ENCODE assay signal across 23 mouse cellular contexts in the genomic region with DNA sequence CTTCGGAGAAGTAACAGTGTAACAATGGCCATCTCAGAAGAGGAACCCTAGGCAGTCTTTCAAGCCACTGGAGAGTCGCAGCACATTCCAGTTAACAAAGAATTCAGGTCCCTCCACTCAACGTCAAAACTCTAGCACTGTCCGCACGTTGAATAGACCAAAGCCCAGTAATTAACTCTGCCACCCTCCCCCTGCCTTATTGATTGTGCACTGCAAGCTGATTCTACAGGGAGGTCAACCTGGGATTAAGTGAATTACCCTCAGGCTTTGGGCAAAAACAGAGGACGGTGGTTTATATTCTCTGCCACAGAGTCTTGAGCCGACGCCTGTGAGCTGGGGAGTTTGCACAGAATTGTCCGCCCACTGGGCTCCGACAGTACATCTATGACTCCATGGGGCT.
DNase-seq lines count a peak whose midpoint lies in the region; ATAC-seq and TF ChIP-seq lines count a peak whose summit lies in the region.
"Had no signal": no experiment of that assay in that cellular context is flagged by ENCODE, and none has a peak within 500 bp of the region (broad histone marks: within the 10 kb centered on the region; RNA-seq: fewer than 3 reads in every experiment).

No protein-coding gene starts in this region.

- no peak for ATAC-seq in forebrain, embryonic 15.5 days (replicated peaks)
- ATAC-seq in midbrain, embryonic 15.5 days (replicated peaks): no peak
- ATAC-seq: CD4-positive, CD25-positive, alpha-beta regulatory T cell, adult 4 months; hindbrain, postnatal 0 days; intestine, embryonic 16.5 days; liver, postnatal 0 days; lung, postnatal 0 days had no signal

- H3K36me3 ChIP-seq in forebrain, embryonic 10.5 days (replicated peaks): no peaks in the 10 kb centered on the region
- H3K36me3 ChIP-seq in forebrain, embryonic 15.5 days: no peaks in the 10 kb centered on the region
- no peaks in the 10 kb centered on the region for H3K36me3 ChIP-seq in midbrain, embryonic 10.5 days
- no peaks in the 10 kb centered on the region for H3K36me3 ChIP-seq in midbrain, embryonic 15.5 days (replicated peaks)
- H3K36me3 ChIP-seq: heart, embryonic 15.5 days; limb, embryonic 12.5 days; neural tube, embryonic 15.5 days had no signal

- H3K27ac ChIP-seq in forebrain, embryonic 10.5 days: no peak overlapping the region
- no peak overlapping the region for H3K27ac ChIP-seq in forebrain, embryonic 15.5 days (replicated peaks)
- H3K27ac ChIP-seq in midbrain, embryonic 10.5 days (replicated peaks): 0 out of 2 replicates have a peak overlapping the region, but pooled peaks have one; percentile 28
- H3K27ac ChIP-seq in midbrain, embryonic 15.5 days: no peak overlapping the region
- H3K27ac ChIP-seq: gastrocnemius, adult 2 months; heart, embryonic 15.5 days; hindbrain, postnatal 0 days; limb, embryonic 12.5 days; macrophage; neural tube, embryonic 15.5 days had no signal

- no peak overlapping the region for H3K4me3 ChIP-seq in forebrain, embryonic 10.5 days
- no peak overlapping the region for H3K4me3 ChIP-seq in forebrain, embryonic 15.5 days
- H3K4me3 ChIP-seq in midbrain, embryonic 10.5 days: no peak overlapping the region
- no peak overlapping the region for H3K4me3 ChIP-seq in midbrain, embryonic 15.5 days
- H3K4me3 ChIP-seq: gastrocnemius, adult 2 months; heart, embryonic 15.5 days; limb, embryonic 12.5 days; neural tube, embryonic 15.5 days had no signal

- H3K4me1 ChIP-seq in forebrain, embryonic 10.5 days: peaks cover 30% of the 10 kb centered on the region
- H3K4me1 ChIP-seq in forebrain, embryonic 15.5 days: 0 out of 2 replicates have a peak, but pooled peaks cover 6% of the 10 kb centered on the region
- H3K4me1 ChIP-seq in midbrain, embryonic 10.5 days: peaks cover 26% of the 10 kb centered on the region
- H3K4me1 ChIP-seq in midbrain, embryonic 15.5 days: no peaks in the 10 kb centered on the region
- H3K4me1 ChIP-seq: limb, embryonic 12.5 days had no signal

- WGBS in forebrain, embryonic 10.5 days: 16% methylated on average over 10 of the region's 10 CpGs
- WGBS in forebrain, embryonic 15.5 days: 9% methylated on average over 10 of the region's 10 CpGs
- WGBS in midbrain, embryonic 10.5 days: 32% methylated on average over 10 of the region's 10 CpGs
- WGBS in midbrain, embryonic 15.5 days: 21% methylated on average over 10 of the region's 10 CpGs

- TF ChIP-seq CTCF in brain, embryonic 14.5 days (IDR thresholded peaks at IDR 0.05; ENCODE audit: borderline replicate concordance, extremely low read depth, insufficient read depth, insufficient read length): no peak

- H3K9me3 ChIP-seq in forebrain, embryonic 10.5 days: no peaks in the 10 kb centered on the region
- no peaks in the 10 kb centered on the region for H3K9me3 ChIP-seq in forebrain, embryonic 15.5 days
- H3K9me3 ChIP-seq in midbrain, embryonic 10.5 days (replicated peaks): no peaks in the 10 kb centered on the region
- H3K9me3 ChIP-seq in midbrain, embryonic 15.5 days: no peaks in the 10 kb centered on the region
- H3K9me3 ChIP-seq: heart, embryonic 15.5 days; limb, embryonic 12.5 days; neural tube, embryonic 15.5 days had no signal

- H3K27me3 ChIP-seq in forebrain, embryonic 10.5 days (ENCODE audit: poor library complexity, severe bottlenecking): peaks cover 58% of the 10 kb centered on the region
- H3K27me3 ChIP-seq in forebrain, embryonic 15.5 days: no peaks in the 10 kb centered on the region
- no peaks in the 10 kb centered on the region for H3K27me3 ChIP-seq in midbrain, embryonic 10.5 days (ENCODE audit: low read depth, poor library complexity, severe bottlenecking)
- H3K27me3 ChIP-seq in midbrain, embryonic 15.5 days (replicated peaks): no peaks in the 10 kb centered on the region
- H3K27me3 ChIP-seq: limb, embryonic 12.5 days; neural tube, embryonic 15.5 days had no signal

- DNase-seq in forebrain, embryonic 10.5 days (ENCODE audit: extremely low spot score, low spot score): peak; percentile 42
- no peak for DNase-seq in midbrain, embryonic 10.5 days (ENCODE audit: low spot score)
- peak; percentile 44 for DNase-seq in brain, embryonic 14.5 days (ENCODE audit: low read depth)
- peak; percentile 65 for DNase-seq in retina, embryonic 14.5 days (ENCODE audit: low spot score)
- DNase-seq in urinary bladder, adult 18-20 months (ENCODE audit: low spot score in 2 of 2): no peak
- DNase-seq: cerebellum, adult 18-20 months; cerebellum, postnatal 14 days; gastrocnemius, adult 2 months; heart, postnatal 36 days; kidney, postnatal 4 days; liver, postnatal 0 days; right cerebral cortex, postnatal 14 days had no signal

- no peak for TF ChIP-seq POLR2A in brain, embryonic 14.5 days (IDR thresholded peaks at IDR 0.05; ENCODE audit: borderline replicate concordance, extremely low read depth, insufficient read depth, insufficient read length, poor library complexity, severe bottlenecking)

- H3K9ac ChIP-seq in forebrain, embryonic 15.5 days (replicated peaks): no peak overlapping the region
- no peak overlapping the region for H3K9ac ChIP-seq in midbrain, embryonic 15.5 days
- H3K9ac ChIP-seq: heart, embryonic 15.5 days; limb, embryonic 12.5 days; liver, postnatal 0 days; neural tube, embryonic 15.5 days had no signal

- H3K4me2 ChIP-seq in forebrain, embryonic 15.5 days (replicated peaks): no peak overlapping the region
- no peak overlapping the region for H3K4me2 ChIP-seq in midbrain, embryonic 15.5 days
- H3K4me2 ChIP-seq: heart, embryonic 15.5 days; limb, embryonic 12.5 days; liver, embryonic 11.5 days; neural tube, embryonic 15.5 days had no signal

Comparison
In these comparisons a context has a peak if more than half of its experiments do, and no peak if none do; other contexts are left out.
1. DNase-seq: peak in forebrain, embryonic 10.5 days (single experiment), brain, embryonic 14.5 days (single experiment) and retina, embryonic 14.5 days (single experiment); none in midbrain, embryonic 10.5 days (single experiment) and urinary bladder, adult 18-20 months (0 of 2).